Mouse (Mus musculus): Measurements from ENCODE around the gene Mindy3. TPM values are rescaled to one million over a fixed set of nuclear protein-coding genes. Genes with fewer than 3 reads are reported as not detected.

Mindy3 gene
- polyA plus RNA-seq, 1 experiment from 2014 or later, result 41.2 TPM

Other genes with a start within 250 kb of the Mindy3 start
- gene Itga8, start 117.5 kb downstream of the Mindy3 start, polyA plus RNA-seq (2015; fragmentation: Nextera tagmentation; extraction: Ambion mirVana), result 2.3 and 2.5 TPM in 2 replicates

Measured in forebrain, embryonic 15.5 days (tissue).